Mouse (Mus musculus): ENCODE measurements at regions not wholly inside any gene's neighbourhood (a gene's known extent, or its start where the extent isn't known, plus 50 kb on each side); places are given as distances from the start of the nearest gene placed in this dataset.

DNA sequence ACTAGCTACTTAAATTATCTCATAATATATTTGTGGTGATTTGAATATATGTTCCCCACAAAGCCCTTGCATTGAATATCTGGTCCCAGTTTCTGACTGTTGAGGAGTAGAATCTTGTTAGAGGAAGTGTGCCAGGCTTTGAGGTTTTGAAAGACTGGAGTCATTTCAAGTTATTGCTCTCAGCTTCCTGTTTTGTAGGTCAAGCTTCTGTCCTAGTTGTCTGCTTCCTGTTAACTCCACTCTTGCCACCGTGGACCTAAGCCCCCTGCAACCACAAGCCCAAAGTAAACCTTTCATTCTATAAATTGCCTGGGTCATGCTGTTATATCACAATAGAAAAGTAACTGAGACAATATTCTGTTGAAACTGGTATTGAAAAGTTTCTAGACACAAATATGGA lies 1232.3 kb upstream of the Lrrc6 start:
- no peak for DNase-seq (ENCODE audit: extremely low spot score)

DNA sequence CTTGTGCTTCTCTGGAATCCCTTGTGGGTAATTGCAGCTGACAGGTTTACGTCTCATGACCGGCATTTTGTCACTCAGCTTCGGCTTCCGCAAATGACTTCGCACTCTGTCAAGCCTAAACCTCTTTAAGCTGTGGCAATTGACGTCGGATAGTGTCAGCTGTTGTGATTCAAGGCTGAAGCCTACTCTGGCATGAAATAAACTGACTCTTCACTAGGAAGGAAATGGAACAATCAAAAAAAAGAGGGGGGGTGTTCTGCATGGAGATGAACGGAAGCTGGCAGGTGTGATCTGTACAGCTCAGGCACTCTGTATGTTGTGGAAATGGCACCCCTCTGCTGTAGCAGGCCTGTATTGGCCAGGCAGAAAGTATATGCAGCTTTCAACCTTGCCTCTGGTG lies 1228.8 kb upstream of the Lrrc6 start:
- no peak for DNase-seq (ENCODE audit: extremely low spot score)

DNA sequence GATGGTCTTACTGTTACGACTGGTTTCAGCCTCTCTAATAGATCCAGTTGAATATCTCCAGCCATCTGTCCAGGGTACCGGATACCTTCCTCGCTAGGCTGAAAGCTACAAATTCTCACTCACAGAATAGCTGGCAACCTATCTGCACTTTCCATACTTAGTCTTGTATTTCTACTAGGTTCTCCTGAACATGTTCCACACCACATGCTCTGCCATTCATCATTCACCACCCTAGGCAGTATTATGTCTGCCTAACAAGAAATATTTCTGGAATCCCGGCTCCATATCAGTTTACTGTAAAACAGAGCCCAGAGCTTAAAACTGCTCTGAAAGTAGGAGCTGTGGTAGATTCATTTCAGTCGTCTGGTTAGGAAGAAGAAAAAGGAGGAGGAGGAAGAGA lies 1224.5 kb upstream of the Lrrc6 start:
- DNase-seq (ENCODE audit: extremely low spot score): no peak

DNA sequence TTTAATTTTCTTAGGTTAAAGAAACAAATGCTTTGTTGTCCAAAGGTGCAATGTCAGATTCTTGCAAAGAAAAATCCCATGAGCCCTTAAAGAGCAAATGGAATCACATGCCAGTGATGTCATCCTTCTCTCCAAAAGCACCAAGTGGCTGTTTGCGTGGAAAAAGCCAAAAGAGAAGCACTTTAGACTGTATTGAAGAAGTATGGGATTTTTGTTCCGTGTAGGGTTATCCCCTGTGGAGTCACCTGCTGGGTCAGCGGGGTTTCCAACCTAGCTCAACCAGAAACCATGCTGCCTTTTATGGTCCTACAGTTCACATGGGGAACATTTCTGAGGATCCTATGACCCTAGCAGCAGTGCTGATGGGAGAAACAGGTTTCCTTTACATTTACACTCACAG lies 1213.5 kb upstream of the Lrrc6 start:
- DNase-seq (ENCODE audit: extremely low spot score): no peak

DNA sequence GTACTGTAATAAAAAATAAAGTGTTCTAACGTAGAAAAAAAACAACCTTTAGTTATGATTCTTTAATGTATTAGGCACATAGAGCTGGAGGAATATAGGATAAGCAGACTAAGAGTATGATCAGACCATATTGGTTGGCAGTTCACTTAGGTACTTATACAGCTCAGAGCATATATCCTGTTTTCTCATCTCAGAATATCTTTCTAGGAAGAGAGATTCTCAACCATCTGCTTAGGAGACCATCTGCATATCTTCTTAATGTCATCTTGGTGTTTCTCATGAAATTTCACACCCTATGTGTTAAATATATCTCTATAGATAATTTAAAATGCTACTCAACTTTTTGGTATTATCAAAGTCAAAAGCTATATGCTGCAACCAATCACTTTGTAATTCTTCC lies 1185.4 kb upstream of the Lrrc6 start:
- DNase-seq (ENCODE audit: extremely low spot score): no peak

DNA sequence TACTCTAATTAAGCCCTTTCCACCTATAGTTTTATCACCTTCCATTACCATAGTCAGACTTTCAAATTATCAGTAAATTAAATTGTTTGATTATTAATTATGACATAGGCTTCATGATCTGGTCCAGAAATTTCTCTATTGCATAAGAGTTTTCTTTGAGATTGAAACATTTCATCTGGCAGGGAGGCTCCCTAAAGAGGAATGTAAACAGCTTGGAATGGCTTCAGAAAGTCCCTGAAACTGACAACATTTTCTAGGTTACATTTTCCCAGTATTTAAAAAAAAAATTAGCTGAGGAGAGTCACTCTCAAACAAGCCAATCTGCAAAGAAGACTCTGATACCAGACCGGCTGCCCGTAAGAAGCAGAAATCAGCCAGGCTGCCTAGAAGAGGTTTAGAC lies 1172.6 kb upstream of the Lrrc6 start:
- no peak for DNase-seq (ENCODE audit: extremely low spot score)

DNA sequence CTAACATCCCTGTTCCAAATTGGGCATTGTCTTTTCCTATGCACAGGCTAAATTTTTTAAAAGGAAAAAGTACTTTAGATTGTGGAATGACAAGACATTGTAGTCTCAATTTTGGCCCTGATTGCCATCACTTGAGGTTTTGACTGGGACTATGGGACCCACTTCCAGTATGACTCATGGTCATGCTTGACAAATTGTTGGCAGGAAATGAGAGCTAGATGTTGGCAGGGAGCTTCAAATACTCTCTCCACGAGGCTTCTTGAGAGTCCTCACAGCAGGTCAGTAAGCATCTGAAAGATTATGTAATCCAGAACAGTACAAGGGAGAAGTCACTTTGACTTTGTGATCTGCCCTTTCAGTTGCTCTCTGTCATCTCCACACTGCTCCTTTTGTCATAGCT lies 1135.4 kb upstream of the Lrrc6 start:
- no peak for DNase-seq (ENCODE audit: extremely low spot score)

DNA sequence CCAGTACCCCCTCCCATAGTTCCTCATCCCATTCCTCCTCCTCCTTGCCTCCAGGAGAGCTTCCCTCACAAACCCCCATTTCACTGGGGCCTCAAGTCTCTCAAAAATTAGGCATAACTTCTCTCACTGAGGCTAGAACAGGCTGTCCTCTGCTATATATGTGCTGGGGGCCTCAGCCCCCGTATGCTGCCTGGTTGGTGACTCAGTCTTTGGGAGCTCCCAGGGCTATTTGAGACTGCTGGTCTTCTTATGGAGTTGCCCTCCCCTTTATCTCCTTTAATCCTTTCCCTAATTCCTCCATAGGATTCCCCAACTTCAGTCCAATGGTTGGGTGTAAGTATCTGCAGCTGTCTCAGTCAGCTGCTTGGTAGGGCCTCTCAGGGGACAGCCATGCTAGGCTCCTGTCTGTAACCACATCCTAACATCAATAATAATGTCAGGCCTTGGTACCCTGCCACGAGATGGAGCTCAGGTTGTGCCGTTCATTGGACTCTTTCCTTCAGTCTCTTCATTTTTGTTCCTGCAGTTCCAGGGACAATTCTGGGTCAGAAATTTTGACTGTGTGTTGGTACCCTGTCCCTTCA lies 1126.1 kb upstream of the Lrrc6 start:
- DNase-seq (ENCODE audit: extremely low spot score): no peak

DNA sequence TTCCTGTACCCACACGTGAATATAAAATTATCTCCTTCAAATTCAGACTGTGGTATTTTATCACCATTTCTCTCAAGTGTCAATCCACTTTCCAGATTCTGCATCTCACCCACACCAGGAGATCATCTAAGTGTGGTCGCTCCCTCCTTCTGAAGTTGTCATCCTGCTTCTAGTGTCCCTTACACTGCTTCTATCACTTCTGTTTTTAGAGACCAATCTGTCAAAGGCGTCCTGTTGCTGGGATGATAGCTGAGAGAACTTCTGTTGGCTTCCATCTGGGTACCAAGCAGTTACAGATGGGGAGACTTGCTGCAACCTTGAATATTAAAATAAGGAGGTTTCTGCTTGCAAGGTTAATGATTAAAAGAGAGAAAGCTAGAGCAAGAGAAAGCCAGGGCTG lies 1111.2 kb upstream of the Lrrc6 start:
- DNase-seq (ENCODE audit: extremely low spot score): no peak

DNA sequence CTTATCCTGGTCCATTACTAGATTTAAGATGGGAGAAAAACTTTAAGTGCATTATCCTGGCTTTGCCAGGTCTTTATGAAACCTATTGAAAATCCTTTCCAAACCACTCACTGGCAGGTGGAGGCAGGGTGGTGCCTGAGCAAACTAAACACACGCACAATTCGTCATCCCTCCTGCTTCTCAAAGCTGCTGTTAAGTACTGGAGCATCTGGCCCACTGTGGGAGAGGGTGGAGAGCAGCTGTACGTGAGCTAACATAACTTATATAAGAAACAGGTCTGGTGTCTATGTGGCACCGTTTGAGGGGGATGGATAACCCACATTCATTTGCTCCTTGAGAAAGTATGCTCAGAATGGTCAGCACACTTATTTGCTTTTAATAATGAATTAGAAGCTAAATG lies 1097.7 kb upstream of the Lrrc6 start:
- DNase-seq (ENCODE audit: extremely low spot score): no peak

DNA sequence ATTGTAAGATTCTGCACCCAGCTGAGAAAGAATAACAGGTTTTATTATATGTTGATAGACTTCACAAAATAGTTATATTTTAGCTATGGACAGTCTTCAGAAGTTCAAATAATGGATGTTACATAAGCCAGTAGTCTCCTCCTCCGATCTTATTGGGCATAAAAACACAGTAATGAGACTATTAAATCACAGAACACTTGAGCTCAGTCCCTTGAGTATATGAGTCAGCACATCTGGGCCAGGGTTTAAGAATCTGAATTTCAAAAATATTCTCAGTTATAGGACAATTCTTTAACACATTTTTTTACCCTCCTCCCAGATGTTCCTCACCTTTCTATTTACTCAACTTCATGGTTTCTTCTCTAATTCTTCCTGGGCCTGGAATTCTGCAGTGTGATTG lies 1075.9 kb upstream of the Lrrc6 start:
- DNase-seq (ENCODE audit: extremely low spot score): no peak

DNA sequence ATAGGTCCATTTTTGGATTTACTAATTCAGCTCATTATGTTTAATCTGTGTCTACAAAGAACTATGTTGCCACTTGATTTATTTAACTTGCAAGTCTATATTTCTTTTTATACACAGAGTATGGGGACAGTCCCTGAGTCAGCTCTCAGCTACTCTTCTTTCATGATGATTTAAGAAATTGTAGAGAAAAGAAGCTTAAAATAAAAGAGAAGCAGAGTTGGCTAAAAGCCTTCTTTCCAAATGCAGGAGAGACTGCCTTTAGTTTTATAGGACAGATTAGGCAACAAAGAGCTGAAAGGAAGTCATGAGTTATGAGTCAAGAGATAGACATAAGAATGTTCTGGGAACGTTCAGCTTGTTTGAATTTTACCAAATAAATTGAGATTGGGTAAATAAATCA lies 1070.9 kb upstream of the Lrrc6 start:
- no peak for DNase-seq (ENCODE audit: extremely low spot score)

DNA sequence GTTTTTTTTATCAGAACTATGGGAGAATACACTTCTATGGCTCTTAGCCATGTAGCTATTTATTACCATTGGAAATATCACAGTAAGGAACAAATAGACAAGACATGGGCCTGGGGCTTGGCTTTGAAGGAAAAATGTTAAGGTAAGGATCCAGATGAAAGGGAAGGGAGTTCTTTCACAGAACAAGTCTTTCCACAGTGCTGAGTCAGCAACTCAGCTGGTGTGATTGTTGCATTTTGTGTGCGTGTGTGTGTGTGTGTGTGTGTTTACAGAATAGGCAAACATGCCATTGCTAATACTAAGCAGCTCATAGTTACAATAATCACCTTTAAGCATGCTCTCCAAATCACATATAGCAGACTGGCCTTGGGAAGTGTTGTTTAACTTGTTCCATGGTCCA lies 1056.6 kb upstream of the Lrrc6 start:
- no peak for DNase-seq (ENCODE audit: extremely low spot score)

DNA sequence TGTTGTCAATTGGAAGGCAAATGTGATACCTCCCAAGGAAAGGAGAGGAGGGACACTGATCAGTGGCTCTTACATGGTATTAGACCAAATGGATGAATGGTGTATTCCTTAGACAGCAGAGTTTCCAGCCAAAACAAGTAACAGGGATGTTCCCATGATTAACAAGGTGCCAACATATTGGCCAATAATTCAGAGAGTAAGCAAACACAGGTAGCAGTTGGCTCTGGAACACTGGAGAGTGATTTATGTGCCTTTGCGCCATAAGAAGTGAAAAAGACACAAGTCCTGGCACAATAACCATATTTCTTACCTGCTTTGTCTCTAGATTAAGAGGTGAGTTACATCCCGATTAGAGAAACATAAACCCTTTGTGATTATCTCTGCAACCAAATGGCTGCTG lies 1051.2 kb upstream of the Lrrc6 start:
- no peak for DNase-seq (ENCODE audit: extremely low spot score)

DNA sequence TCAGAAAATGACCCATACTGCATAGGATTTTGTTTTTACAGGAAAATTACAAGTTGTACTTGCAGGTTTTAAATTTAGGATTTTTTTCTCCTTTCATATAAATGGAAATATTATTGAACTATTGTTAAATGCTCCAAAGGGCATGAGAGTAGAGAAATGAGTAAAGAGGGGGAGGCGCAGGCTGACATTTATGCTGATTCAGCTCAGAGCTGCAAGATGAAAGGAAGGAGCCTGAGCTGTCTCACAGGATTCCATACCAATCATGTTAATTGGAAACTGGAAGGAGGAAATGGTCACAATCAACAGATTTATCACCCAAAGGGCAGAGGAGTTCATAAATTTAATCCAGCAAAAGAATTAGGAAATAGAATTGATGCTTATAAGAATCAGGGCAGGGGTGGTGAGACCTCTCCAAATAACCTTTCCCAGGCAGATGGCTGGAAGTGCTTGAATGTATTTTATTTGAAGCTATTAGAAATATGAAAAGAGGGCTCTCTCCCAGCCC lies 1046.2 kb upstream of the Lrrc6 start:
- DNase-seq (ENCODE audit: extremely low spot score): no peak

DNA sequence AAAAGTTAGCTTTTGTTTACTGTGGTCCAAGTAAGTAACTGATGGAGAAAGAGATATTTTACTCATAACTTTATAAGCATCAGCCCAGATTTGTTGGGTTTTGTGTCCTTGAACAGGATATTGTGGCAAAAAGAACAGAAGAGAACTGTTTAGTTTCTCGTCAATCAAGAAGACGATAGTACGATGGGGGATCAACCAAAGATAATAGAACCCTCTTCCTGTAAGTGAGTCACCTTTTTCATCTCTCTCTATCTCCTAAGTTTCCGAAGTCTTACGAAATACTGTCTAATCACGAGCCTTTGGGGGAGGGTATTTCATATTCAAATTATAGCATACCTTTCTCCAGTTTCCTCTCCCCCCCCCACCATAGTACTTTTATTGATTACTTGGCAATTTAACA lies 1045.0 kb upstream of the Lrrc6 start:
- DNase-seq (ENCODE audit: extremely low spot score): no peak

DNA sequence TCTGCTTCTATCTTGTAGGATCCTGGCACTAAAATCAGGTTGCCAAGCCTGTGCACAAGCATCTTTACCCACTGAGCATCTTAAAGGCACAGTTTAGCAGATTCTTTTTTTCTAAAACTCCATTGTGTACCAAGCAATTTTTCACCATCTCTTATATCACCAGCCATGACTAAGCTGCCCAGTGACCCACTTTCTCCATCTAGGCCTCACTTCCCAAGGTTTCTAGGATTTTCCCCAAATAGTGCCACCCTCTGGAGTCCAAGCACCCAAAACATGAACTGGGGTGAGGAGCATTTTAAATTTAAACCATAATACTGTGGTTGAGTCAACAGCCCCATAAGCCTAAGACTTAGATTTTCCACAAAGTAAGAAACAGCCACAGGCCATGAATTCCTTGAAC lies 1013.0 kb upstream of the Lrrc6 start:
- no peak for DNase-seq (ENCODE audit: extremely low spot score)

DNA sequence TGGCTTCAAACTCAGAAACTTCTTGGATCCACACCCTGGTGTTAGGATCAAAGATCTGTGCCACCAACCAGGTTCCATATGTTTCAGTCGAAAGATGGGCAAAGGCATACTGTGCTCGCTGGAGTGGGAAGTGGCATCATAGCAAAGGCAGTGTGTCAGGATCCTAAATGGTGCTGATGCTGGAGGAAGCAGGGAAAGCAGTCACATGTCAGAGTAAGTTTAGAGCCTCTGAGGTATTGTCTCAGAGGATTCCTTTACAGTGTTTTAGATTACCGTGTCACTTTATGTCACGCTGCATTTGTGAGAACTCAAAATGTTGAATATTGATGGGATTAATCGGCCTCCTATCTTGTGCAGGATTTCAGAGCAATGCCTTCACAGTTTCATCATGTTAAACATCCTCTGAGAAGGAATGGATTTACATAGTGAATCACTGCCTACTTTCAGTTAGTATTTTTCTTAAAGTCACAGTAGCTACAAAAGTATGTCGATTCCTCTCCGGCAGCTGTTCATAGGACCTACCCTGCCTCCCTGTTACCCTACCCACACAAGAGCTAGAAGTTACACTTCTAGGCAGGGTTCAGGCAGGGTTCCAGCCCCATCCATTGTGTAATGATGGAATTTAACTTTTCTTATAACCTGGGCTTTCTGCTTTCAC lies 994.4 kb upstream of the Lrrc6 start:
- DNase-seq (ENCODE audit: extremely low spot score): no peak

DNA sequence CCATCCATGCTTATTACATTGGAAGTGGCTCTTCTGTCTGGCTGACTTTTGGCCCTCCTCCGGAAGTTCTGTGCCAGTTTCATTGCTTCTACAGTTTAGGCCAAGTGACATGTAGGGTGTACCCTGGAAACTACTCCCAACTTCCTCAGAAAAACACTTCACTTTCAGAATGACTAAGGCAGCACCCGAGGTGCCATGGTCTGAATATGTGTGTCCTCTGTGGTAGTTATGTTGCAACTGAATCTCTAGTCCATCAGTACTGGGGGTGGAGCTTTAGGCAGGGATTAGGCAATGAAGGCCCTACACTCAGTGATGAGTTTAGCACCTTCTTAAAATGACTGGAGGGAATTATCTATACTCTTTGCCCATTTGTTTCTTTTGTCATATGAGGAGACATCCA lies 981.0 kb upstream of the Lrrc6 start:
- DNase-seq (ENCODE audit: extremely low spot score): no peak

DNA sequence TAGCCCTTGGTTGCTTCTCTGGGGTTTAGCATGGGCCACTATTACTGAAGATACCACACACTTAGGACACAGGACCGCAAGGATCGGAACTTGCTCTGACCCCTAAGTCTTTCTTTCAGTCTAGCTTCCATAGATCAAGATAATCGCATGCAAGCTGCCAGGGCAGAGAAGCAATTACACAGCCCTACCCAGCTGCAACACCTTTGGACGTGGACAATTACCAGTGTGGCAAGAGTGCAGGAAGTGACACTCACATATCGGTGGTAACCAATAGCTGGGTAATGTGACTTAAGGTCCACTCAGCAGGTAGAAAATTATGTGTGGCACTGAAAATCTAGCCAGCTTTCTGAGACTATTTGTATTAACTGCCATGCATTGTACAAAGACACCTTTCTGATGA lies 973.6 kb upstream of the Lrrc6 start:
- no peak for DNase-seq (ENCODE audit: extremely low spot score)

DNA sequence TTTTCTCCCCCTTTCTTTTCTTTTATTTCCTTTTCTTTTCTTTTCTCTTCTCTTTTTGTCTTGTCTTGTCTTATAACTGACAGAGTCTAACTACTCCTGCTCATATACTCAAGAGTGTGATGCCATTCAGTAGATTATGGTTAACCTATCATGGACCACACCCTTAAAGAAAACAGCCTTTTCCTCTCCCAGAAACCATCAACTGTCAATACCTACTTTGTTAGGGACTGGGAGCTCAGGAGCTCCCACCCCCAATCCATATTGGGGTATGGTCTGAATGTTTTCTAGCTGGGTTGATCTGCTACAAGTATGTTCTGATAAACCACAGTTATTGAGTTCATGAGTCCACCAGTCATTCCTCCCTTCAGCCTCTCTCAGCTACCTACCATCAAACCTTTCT lies 972.3 kb upstream of the Lrrc6 start:
- no peak for DNase-seq (ENCODE audit: extremely low spot score)

DNA sequence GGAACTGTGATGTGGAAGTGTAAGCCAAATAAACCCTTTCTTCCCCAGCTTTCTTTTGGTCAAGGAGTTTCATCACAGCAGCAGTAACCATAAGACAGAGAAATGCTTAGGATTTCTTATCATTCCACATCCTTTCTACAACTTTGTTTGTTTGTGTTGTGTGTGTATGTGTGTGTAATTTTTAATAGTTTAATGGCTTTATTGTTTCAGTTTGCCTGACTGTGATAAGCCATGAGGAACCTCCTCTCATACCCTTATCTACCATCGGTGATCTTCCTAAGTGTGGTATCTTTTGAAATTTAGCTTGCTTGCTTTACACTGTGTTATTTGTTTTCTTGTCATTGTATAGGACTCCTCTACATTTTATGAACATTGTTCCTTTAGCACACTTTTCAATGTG lies 970.6 kb upstream of the Lrrc6 start:
- DNase-seq (ENCODE audit: extremely low spot score): no peak

DNA sequence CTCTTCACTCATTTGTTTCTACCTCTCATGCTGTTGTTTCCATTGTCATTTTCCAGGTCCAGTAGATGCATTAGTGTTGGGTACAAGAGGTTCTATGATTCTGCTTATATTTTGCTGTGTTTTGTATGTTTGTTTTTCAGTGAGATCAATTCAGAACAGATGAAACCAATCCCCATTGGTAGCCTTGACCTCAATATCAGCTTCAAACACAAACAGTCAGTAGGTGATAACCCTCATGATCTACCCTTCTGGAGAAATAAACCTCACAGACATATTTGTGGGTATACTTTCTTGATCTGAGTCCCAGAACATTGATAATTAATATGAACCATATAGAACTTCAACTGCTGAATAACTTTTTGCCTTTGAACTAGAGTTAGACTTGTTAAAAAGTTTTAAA lies 969.3 kb upstream of the Lrrc6 start:
- DNase-seq (ENCODE audit: extremely low spot score): no peak

Measured in embryo, embryonic 9.5 days (tissue).